Mouse (Mus musculus): ENCODE results near the gene Ccr3. TPM values are rescaled to one million over a fixed set of nuclear protein-coding genes. Genes with fewer than 3 reads are reported as not detected.
A peak's percentile ranks its signal among the peaks of the same experiment; 100 is the strongest.
"Not testable (repeated sequence)": the region's sequence is repeated elsewhere in the genome, so short reads cannot be mapped to it uniquely, and the experiment has no call there.

Gene Ccr3
- total RNA-seq, 1 experiment from 2014 or later = 118 TPM

GRCm38 (mm10) chr9:124037707-124038106, 15.9 kb downstream of the Ccr3 start:
- peak; percentile 97 for ATAC-seq (replicated peaks; ENCODE audit: insufficient number of reproducible peaks, low FRiP score, low TSS enrichment, poor library complexity, severe bottlenecking)

GRCm38 (mm10) chr9:124038158-124038582, 16.4 kb downstream of the Ccr3 start:
- no peak for ATAC-seq (replicated peaks; ENCODE audit: insufficient number of reproducible peaks, low FRiP score, low TSS enrichment, poor library complexity, severe bottlenecking)

- 0 out of 2 replicates have a peak, but pooled peaks have one; percentile 30 for ATAC-seq (replicated peaks; ENCODE audit: insufficient number of reproducible peaks, low FRiP score, low TSS enrichment, poor library complexity, severe bottlenecking)
Measured at GRCm38 (mm10) chr9:124038949-124039348, 17.2 kb downstream of the Ccr3 start.

- ATAC-seq (replicated peaks; ENCODE audit: insufficient number of reproducible peaks, low FRiP score, low TSS enrichment, poor library complexity, severe bottlenecking) = no peak
Measured at GRCm38 (mm10) chr9:124040932-124041331, 19.2 kb downstream of the Ccr3 start.

GRCm38 (mm10) chr9:124053532-124053931, 31.8 kb downstream of the Ccr3 start:
- ATAC-seq (replicated peaks; ENCODE audit: insufficient number of reproducible peaks, low FRiP score, low TSS enrichment, poor library complexity, severe bottlenecking) = peak; percentile 84

GRCm38 (mm10) chr9:124056158-124056709, 34.5 kb downstream of the Ccr3 start:
- peak; percentile 89 for ATAC-seq (replicated peaks; ENCODE audit: insufficient number of reproducible peaks, low FRiP score, low TSS enrichment, poor library complexity, severe bottlenecking)

- no peak for ATAC-seq (replicated peaks; ENCODE audit: insufficient number of reproducible peaks, low FRiP score, low TSS enrichment, poor library complexity, severe bottlenecking)
Measured at GRCm38 (mm10) chr9:124059660-124060352, 38.0 kb downstream of the Ccr3 start.

GRCm38 (mm10) chr9:124061474-124062432, 40.0 kb downstream of the Ccr3 start:
- ATAC-seq (replicated peaks; ENCODE audit: insufficient number of reproducible peaks, low FRiP score, low TSS enrichment, poor library complexity, severe bottlenecking) = not testable (repeated sequence)

- no peak for ATAC-seq (replicated peaks; ENCODE audit: insufficient number of reproducible peaks, low FRiP score, low TSS enrichment, poor library complexity, severe bottlenecking)
Measured at GRCm38 (mm10) chr9:124066572-124067103, 44.9 kb downstream of the Ccr3 start.

- ATAC-seq (replicated peaks; ENCODE audit: insufficient number of reproducible peaks, low FRiP score, low TSS enrichment, poor library complexity, severe bottlenecking) = peak; percentile 94
Measured at GRCm38 (mm10) chr9:124068098-124069058, 46.6 kb downstream of the Ccr3 start.

GRCm38 (mm10) chr9:124071506-124071905, 49.7 kb downstream of the Ccr3 start:
- peak; percentile 70 for ATAC-seq (replicated peaks; ENCODE audit: insufficient number of reproducible peaks, low FRiP score, low TSS enrichment, poor library complexity, severe bottlenecking)

GRCm38 (mm10) chr9:124079803-124080202, 58.0 kb downstream of the Ccr3 start:
- ATAC-seq (replicated peaks; ENCODE audit: insufficient number of reproducible peaks, low FRiP score, low TSS enrichment, poor library complexity, severe bottlenecking) = no peak

GRCm38 (mm10) chr9:124080471-124080870, 58.7 kb downstream of the Ccr3 start:
- ATAC-seq (replicated peaks; ENCODE audit: insufficient number of reproducible peaks, low FRiP score, low TSS enrichment, poor library complexity, severe bottlenecking) = not testable (repeated sequence)

Other genes starting within 250 kb of the Ccr3 start
- 0.78 to 1.9 TPM (median 1.3 TPM) in 3 replicates for gene Cxcr6, start 215.5 kb upstream of the Ccr3 start, total RNA-seq (2017)
- gene Fyco1, start 170.1 kb upstream of the Ccr3 start, total RNA-seq (2017) = 23.8 to 40.6 TPM (median 30.4 TPM) in 3 replicates
- gene Xcr1, start 159.9 kb upstream of the Ccr3 start, total RNA-seq (2017) = 0.19 to 0.49 TPM (median 0.21 TPM) in 3 replicates
- 3.8 to 22.9 TPM (median 22.1 TPM) in 3 replicates for gene Ccr1, start 53.3 kb upstream of the Ccr3 start, total RNA-seq (2017)
- gene Ccr1l1, start 43.6 kb upstream of the Ccr3 start, total RNA-seq (2017) = not detected in 3 replicates
- 260 to 312 TPM (median 269 TPM) in 3 replicates for gene Ccr2, start 80.0 kb downstream of the Ccr3 start, total RNA-seq (2017)
- gene Ccr5, start 99.6 kb downstream of the Ccr3 start, total RNA-seq (2017) = 16.7 to 74.3 TPM (median 20.7 TPM) in 3 replicates